ENCODE assay signal across 7 mouse cellular contexts in the genomic region with DNA sequence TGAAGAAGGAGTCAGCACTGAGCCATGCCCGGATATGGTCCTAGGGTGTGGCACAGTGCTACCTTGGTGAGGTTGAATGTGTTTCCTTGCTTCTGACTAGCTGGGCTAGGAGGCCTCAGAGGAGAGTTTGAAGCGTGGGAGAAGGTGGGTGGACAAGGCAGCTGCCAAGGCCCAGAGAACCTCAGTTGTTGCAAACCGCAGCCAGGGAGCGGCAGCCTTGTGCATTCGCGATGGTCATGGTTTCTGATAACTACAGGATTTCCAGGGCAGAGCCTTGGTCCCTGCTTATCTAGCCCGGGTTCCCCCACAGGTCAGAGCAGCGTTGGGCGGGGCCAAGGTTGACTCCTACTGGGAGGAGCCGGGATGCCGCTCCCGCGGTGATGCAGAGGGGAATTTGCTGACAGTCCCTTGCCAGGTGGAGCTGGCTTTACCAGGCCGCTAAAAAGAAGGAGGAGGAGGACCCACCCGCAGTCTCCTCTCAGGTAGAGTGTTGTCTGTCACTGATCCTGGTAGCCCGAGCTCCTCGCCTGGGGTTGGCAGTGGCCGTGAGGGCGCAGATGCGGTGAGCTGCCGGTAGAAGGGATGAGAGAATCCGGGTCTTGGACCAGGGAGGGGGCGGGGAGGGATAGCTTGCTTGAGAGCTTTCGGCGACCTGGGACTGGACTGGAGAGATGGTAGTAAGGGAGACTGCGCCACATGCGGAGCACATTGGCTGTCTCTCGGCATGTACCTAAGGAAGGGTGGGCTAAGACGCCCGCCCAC. TPM values are rescaled to one million over a fixed set of nuclear protein-coding genes. Genes with fewer than 3 reads are reported as not detected.
DNase-seq lines count a peak whose midpoint lies in the region; ATAC-seq and TF ChIP-seq lines count a peak whose summit lies in the region.

No protein-coding gene starts in this region.

- H3K4me3 ChIP-seq in embryonic facial prominence, embryonic 10.5 days, result peak overlapping the region; percentile 54
- peak overlapping the region; percentile 88 for H3K4me3 ChIP-seq in olfactory bulb, adult 2 months (ENCODE audit: insufficient read depth, low read depth, low read length)

- H3K36me3 ChIP-seq in embryonic facial prominence, embryonic 10.5 days (replicated peaks), result no peaks in the 10 kb centered on the region

- TF ChIP-seq CTCF in olfactory bulb, adult 2 months (IDR thresholded peaks at IDR 0.05; ENCODE audit: insufficient read depth, low read depth, low read length), result no peak

- H3K4me1 ChIP-seq in embryonic facial prominence, embryonic 10.5 days, result peaks cover 10% of the 10 kb centered on the region
- peaks cover 25% of the 10 kb centered on the region for H3K4me1 ChIP-seq in olfactory bulb, adult 2 months (ENCODE audit: control insufficient read depth, insufficient read depth, low read length)

- no peak overlapping the region for H3K27ac ChIP-seq in embryonic facial prominence, embryonic 10.5 days (replicated peaks)
- H3K27ac ChIP-seq in olfactory bulb, adult 2 months (ENCODE audit: insufficient read depth, low read depth, low read length), result peak overlapping the region; percentile 60

- intact Hi-C loops in left cerebral cortex, postnatal 25 days (cut with DNase I), result loop anchor here (2.0 kb wide), 1 partner anchor 17 kb away; no protein-coding TSS in a partner anchor

- H3K9me3 ChIP-seq in embryonic facial prominence, embryonic 10.5 days, result no peaks in the 10 kb centered on the region

- DNase-seq in ES-CJ7 (ENCODE audit: low read depth, low spot score) (peak; percentile 86), WW6 (ENCODE audit: low read depth, low spot score) (peak; percentile 55)
- peak; percentile 50 for DNase-seq in embryonic facial prominence, embryonic 10.5 days (ENCODE audit: low spot score)
- DNase-seq in left cerebral cortex, postnatal 25 days (ENCODE audit: low spot score in 2 of 2), result peak; percentile 63 to 87
- no peak for DNase-seq in urinary bladder, postnatal 4 days (ENCODE audit: low spot score in 2 of 2)

- WGBS in embryonic facial prominence, embryonic 10.5 days, result 4% methylated on average over 30 of the region's 30 CpGs
- 3% methylated on average over 30 of the region's 30 CpGs for WGBS in olfactory bulb, adult 2 months

- no peak; the same call in 1 of the 2 replicates for TF ChIP-seq POLR2A in olfactory bulb, adult 2 months (IDR thresholded peaks at IDR 0.05; ENCODE audit: insufficient read depth, low read depth, low read length)

- ATAC-seq in hematopoietic stem cell, adult 5-6 weeks (replicated peaks in 1 of 2; ENCODE audit: insufficient read depth in 1 of 2, low FRiP score in 2 of 2, low TSS enrichment in 1 of 2, low read depth in 1 of 2, poor library complexity in 2 of 2, severe bottlenecking in 2 of 2), result peak; percentile 49 to 51; a peak in 3 of 4 replicates

- peaks cover 46% of the 10 kb centered on the region for H3K27me3 ChIP-seq in embryonic facial prominence, embryonic 10.5 days (replicated peaks; ENCODE audit: low read depth, poor library complexity, severe bottlenecking)

RNA-seq across cellular contexts. Expression of a gene that starts 5.2 kb away (rescaled TPM):
- 0.13 and 0.25 TPM in 2 replicates for polyA plus RNA-seq in embryonic facial prominence, embryonic 10.5 days (2016; fragmentation: Nextera tagmentation; extraction: Ambion mirVana)
- not detected in 2 replicates for total RNA-seq in hematopoietic stem cell, adult 5-6 weeks (2017)
- 10 to 100 TPM; 42.0 to 45.8 TPM for total RNA-seq in left cerebral cortex, postnatal 25 days (2021)
- not detected in 2 replicates for polyA plus RNA-seq in olfactory bulb, adult 2 months (2012; ENCODE audit: insufficient read depth, insufficient read length, low replicate concordance, missing spikeins)

RNA-seq across cellular contexts. Expression of a gene that starts 36.1 kb away (rescaled TPM):
- 0.05 and 0.06 TPM in 2 replicates for polyA plus RNA-seq in embryonic facial prominence, embryonic 10.5 days (2016; fragmentation: Nextera tagmentation; extraction: Ambion mirVana)
- not detected in 2 replicates for total RNA-seq in hematopoietic stem cell, adult 5-6 weeks (2017)
- total RNA-seq in left cerebral cortex, postnatal 25 days (2021), result 10 to 100 TPM; 51.9 to 54.0 TPM
- polyA plus RNA-seq in olfactory bulb, adult 2 months (2012; ENCODE audit: insufficient read depth, insufficient read length, low replicate concordance, missing spikeins), result not detected in 2 replicates

Comparison
In these comparisons a context has a peak if more than half of its experiments do, and no peak if none do; other contexts are left out.
1. DNase-seq: peak in ES-CJ7 (single experiment), WW6 (single experiment), embryonic facial prominence, embryonic 10.5 days (single experiment) and left cerebral cortex, postnatal 25 days (2 of 2); none in urinary bladder, postnatal 4 days (0 of 2).
2. RNA of a gene that starts 5.2 kb away (total RNA-seq): 42.0 to 45.8 TPM in left cerebral cortex, postnatal 25 days; not detected in hematopoietic stem cell, adult 5-6 weeks; every median in the first group is over 10 times any median in the second.
3. RNA of a gene that starts 36.1 kb away (total RNA-seq): 51.9 to 54.0 TPM in left cerebral cortex, postnatal 25 days; not detected in hematopoietic stem cell, adult 5-6 weeks; every median in the first group is over 10 times any median in the second.